Mouse (Mus musculus): Measurements from ENCODE around the gene Chst11. TPM values are rescaled to one million over a fixed set of nuclear protein-coding genes. Genes with fewer than 3 reads are reported as not detected.

The Chst11 gene
- polyA plus RNA-seq, 1 experiment from 2014 or later = 0.98 TPM

- no peak overlapping the region for H3K9ac ChIP-seq (replicated peaks; ENCODE audit: low read depth)
- no peak for TF ChIP-seq CTCF (IDR thresholded peaks at IDR 0.05)
- TF ChIP-seq EP300 (IDR thresholded peaks at IDR 0.05) = no peak
- H3K27ac ChIP-seq (ENCODE audit: low read length) = no peak overlapping the region
- H3K4me3 ChIP-seq (ENCODE audit: low read depth, low read length) = no peak overlapping the region
- no peaks in the 10 kb centered on the region for H3K36me3 ChIP-seq (ENCODE audit: insufficient read depth, low read length)
- no peak for DNase-seq (ENCODE audit: low spot score)
- H3K4me1 ChIP-seq (ENCODE audit: insufficient read depth, low read depth, low read length) = no peaks in the 10 kb centered on the region; the same call in 1 of the 2 replicates
- no peaks in the 10 kb centered on the region for H3K9me3 ChIP-seq (ENCODE audit: low read length)
- no peak overlapping the region for H3K4me2 ChIP-seq (replicated peaks; ENCODE audit: low read depth, low read length)
- H3K27me3 ChIP-seq (replicated peaks; ENCODE audit: insufficient read depth, low read length) = no peaks in the 10 kb centered on the region
- no peak for ATAC-seq
- WGBS = 57% methylated on average over 4 of the region's 4 CpGs
These were observed 71.6 kb downstream of the Chst11 start for GRCm38 (mm10) chr10:83056866-83057265.

- WGBS = 20% methylated on average over 12 of the region's 12 CpGs
- ATAC-seq = no peak
- Histone ChIP-seq H3K27ac (ENCODE audit: low read length) (no peak overlapping the region), H3K27me3 (replicated peaks; ENCODE audit: insufficient read depth, low read length) (no peaks in the 10 kb centered on the region), H3K4me1 (ENCODE audit: insufficient read depth, low read depth, low read length) (no peaks in the 10 kb centered on the region; the same call in 1 of the 2 replicates), H3K9ac (replicated peaks; ENCODE audit: low read depth) (no peak overlapping the region), H3K4me2 (replicated peaks; ENCODE audit: low read depth, low read length) (no peak overlapping the region), H3K4me3 (ENCODE audit: low read depth, low read length) (no peak overlapping the region), H3K36me3 (ENCODE audit: insufficient read depth, low read length) (no peaks in the 10 kb centered on the region), H3K9me3 (ENCODE audit: low read length) (no peaks in the 10 kb centered on the region)
- DNase-seq (ENCODE audit: low spot score) = no peak
- no peak for TF ChIP-seq EP300 (IDR thresholded peaks at IDR 0.05)
- no peak for TF ChIP-seq CTCF (IDR thresholded peaks at IDR 0.05)
These were observed 74.9 kb downstream of the Chst11 start for GRCm38 (mm10) chr10:83060066-83060782.

- TF ChIP-seq EP300 (IDR thresholded peaks at IDR 0.05) = no peak
- TF ChIP-seq CTCF (IDR thresholded peaks at IDR 0.05) = no peak
- Histone ChIP-seq H3K9me3 (ENCODE audit: low read length) (no peaks in the 10 kb centered on the region), H3K9ac (replicated peaks; ENCODE audit: low read depth) (no peak overlapping the region), H3K36me3 (ENCODE audit: insufficient read depth, low read length) (no peaks in the 10 kb centered on the region), H3K4me3 (ENCODE audit: low read depth, low read length) (no peak overlapping the region), H3K27me3 (replicated peaks; ENCODE audit: insufficient read depth, low read length) (no peaks in the 10 kb centered on the region), H3K4me2 (replicated peaks; ENCODE audit: low read depth, low read length) (no peak overlapping the region), H3K27ac (ENCODE audit: low read length) (no peak overlapping the region), H3K4me1 (ENCODE audit: insufficient read depth, low read depth, low read length) (no peaks in the 10 kb centered on the region; the same call in 1 of the 2 replicates)
- DNase-seq (ENCODE audit: low spot score) (no peak), ATAC-seq (no peak)
- 77% methylated on average over 9 of the region's 9 CpGs for WGBS
These were observed 77.0 kb downstream of the Chst11 start for GRCm38 (mm10) chr10:83062315-83062714.

GRCm38 (mm10) chr10:83064796-83065195 is 79.5 kb downstream of the Chst11 start:
- no peak for DNase-seq (ENCODE audit: low spot score)
- H3K4me3 ChIP-seq (ENCODE audit: low read depth, low read length) = no peak overlapping the region
- no peaks in the 10 kb centered on the region for H3K27me3 ChIP-seq (replicated peaks; ENCODE audit: insufficient read depth, low read length)
- TF ChIP-seq CTCF (IDR thresholded peaks at IDR 0.05) (no peak), EP300 (IDR thresholded peaks at IDR 0.05) (no peak)
- no peaks in the 10 kb centered on the region; the same call in 1 of the 2 replicates for H3K4me1 ChIP-seq (ENCODE audit: insufficient read depth, low read depth, low read length)
- H3K27ac ChIP-seq (ENCODE audit: low read length) = no peak overlapping the region
- no peaks in the 10 kb centered on the region for H3K9me3 ChIP-seq (ENCODE audit: low read length)
- H3K36me3 ChIP-seq (ENCODE audit: insufficient read depth, low read length) = no peaks in the 10 kb centered on the region
- 91% methylated on average over 5 of the region's 5 CpGs for WGBS
- H3K4me2 ChIP-seq (replicated peaks; ENCODE audit: low read depth, low read length) = no peak overlapping the region
- ATAC-seq = no peak
- H3K9ac ChIP-seq (replicated peaks; ENCODE audit: low read depth) = no peak overlapping the region

GRCm38 (mm10) chr10:83066159-83066558 is 80.9 kb downstream of the Chst11 start:
- no peak overlapping the region for H3K4me3 ChIP-seq (ENCODE audit: low read depth, low read length)
- no peaks in the 10 kb centered on the region for H3K36me3 ChIP-seq (ENCODE audit: insufficient read depth, low read length)
- TF ChIP-seq CTCF (IDR thresholded peaks at IDR 0.05) = no peak
- no peak for TF ChIP-seq EP300 (IDR thresholded peaks at IDR 0.05)
- no peak overlapping the region for H3K27ac ChIP-seq (ENCODE audit: low read length)
- no peaks in the 10 kb centered on the region for H3K4me1 ChIP-seq (ENCODE audit: insufficient read depth, low read depth, low read length)
- no peaks in the 10 kb centered on the region for H3K9me3 ChIP-seq (ENCODE audit: low read length)
- H3K4me2 ChIP-seq (replicated peaks; ENCODE audit: low read depth, low read length) = no peak overlapping the region
- no peak for DNase-seq (ENCODE audit: low spot score)
- H3K9ac ChIP-seq (replicated peaks; ENCODE audit: low read depth) = no peak overlapping the region
- no peaks in the 10 kb centered on the region for H3K27me3 ChIP-seq (replicated peaks; ENCODE audit: insufficient read depth, low read length)
- no peak for ATAC-seq
- WGBS = 61% methylated on average over 6 of the region's 6 CpGs

GRCm38 (mm10) chr10:83067305-83067704 is 82.0 kb downstream of the Chst11 start:
- DNase-seq (ENCODE audit: low spot score) (no peak), ATAC-seq (no peak)
- TF ChIP-seq EP300 (IDR thresholded peaks at IDR 0.05) = no peak
- no peak for TF ChIP-seq CTCF (IDR thresholded peaks at IDR 0.05)
- H3K9ac ChIP-seq (replicated peaks; ENCODE audit: low read depth) = no peak overlapping the region
- H3K4me3 ChIP-seq (ENCODE audit: low read depth, low read length) = no peak overlapping the region
- H3K27me3 ChIP-seq (replicated peaks; ENCODE audit: insufficient read depth, low read length) = no peaks in the 10 kb centered on the region
- H3K36me3 ChIP-seq (ENCODE audit: insufficient read depth, low read length) = no peaks in the 10 kb centered on the region
- no peak overlapping the region for H3K4me2 ChIP-seq (replicated peaks; ENCODE audit: low read depth, low read length)
- H3K9me3 ChIP-seq (ENCODE audit: low read length) = no peaks in the 10 kb centered on the region
- WGBS = 79% methylated on average over 4 of the region's 4 CpGs
- no peaks in the 10 kb centered on the region for H3K4me1 ChIP-seq (ENCODE audit: insufficient read depth, low read depth, low read length)
- H3K27ac ChIP-seq (ENCODE audit: low read length) = no peak overlapping the region

Measured in lung, postnatal 0 days (tissue).